Mouse (Mus musculus): ENCODE data around the gene Tmem170. TPM values are rescaled to one million over a fixed set of nuclear protein-coding genes. Genes with fewer than 3 reads are reported as not detected.
"Not testable (repeated sequence)": the region's sequence is repeated elsewhere in the genome, so short reads cannot be mapped to it uniquely, and the experiment has no call there.

The Tmem170 gene
- polyA plus RNA-seq, 1 experiment from 2014 or later: 8.0 TPM

DNA sequence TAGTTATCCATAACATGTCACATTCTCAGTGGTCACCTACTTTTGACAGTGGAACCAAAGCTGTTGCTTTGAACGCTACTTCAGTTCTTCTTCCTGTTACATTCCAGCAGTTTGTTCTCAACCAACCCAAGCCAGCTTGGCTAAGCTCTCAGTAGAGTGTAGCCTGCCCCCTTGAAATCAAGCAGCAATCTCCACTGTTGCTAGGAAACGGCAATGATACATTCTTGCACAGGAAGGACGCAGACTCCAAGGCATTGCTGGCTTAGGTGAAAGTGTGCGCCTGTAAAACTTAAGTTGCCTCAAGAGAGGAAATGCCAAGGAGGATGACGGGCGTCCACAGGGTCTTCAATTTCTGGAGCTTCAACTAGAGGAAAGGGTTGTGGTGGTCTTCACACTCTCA, 10.7 kb downstream of the Tmem170 start:
- WGBS: 89% methylated on average over 6 of the region's 6 CpGs
- H3K27ac ChIP-seq (ENCODE audit: low read depth, low read length): no peak overlapping the region
- H3K4me1 ChIP-seq (replicated peaks; ENCODE audit: control insufficient read depth, insufficient read depth, low read length): no peaks in the 10 kb centered on the region

GRCm38 (mm10) chr8:111865130-111865852, 11.3 kb downstream of the Tmem170 start:
- Histone ChIP-seq H3K4me2 (no peak overlapping the region), H3K36me3 (ENCODE audit: control insufficient read depth, insufficient read depth, low read length) (peaks cover 5% of the 10 kb centered on the region; the same call in 1 of the 2 replicates), H3K4me3 (ENCODE audit: low read depth, low read length) (no peak overlapping the region), H3K4me1 (replicated peaks; ENCODE audit: control insufficient read depth, insufficient read depth, low read length) (no peaks in the 10 kb centered on the region), H3K27me3 (replicated peaks; ENCODE audit: control insufficient read depth, insufficient read depth, low read length) (no peaks in the 10 kb centered on the region), H3K27ac (ENCODE audit: low read depth, low read length) (no peak overlapping the region), H3K9ac (ENCODE audit: low read depth, low read length) (no peak overlapping the region), H3K9me3 (ENCODE audit: control insufficient read depth, low read length) (no peaks in the 10 kb centered on the region)
- no peak for ATAC-seq (replicated peaks; ENCODE audit: low FRiP score)
- DNase-seq (ENCODE audit: low spot score): no peak
- WGBS: 80% methylated on average over 8 of the region's 8 CpGs

More for the DNA sequence above, 10.7 kb downstream of the Tmem170 start:
- Histone ChIP-seq H3K9ac (ENCODE audit: low read depth, low read length) (no peak overlapping the region), H3K36me3 (ENCODE audit: control insufficient read depth, insufficient read depth, low read length) (peaks cover 5% of the 10 kb centered on the region; the same call in 1 of the 2 replicates), H3K27me3 (replicated peaks; ENCODE audit: control insufficient read depth, insufficient read depth, low read length) (no peaks in the 10 kb centered on the region), H3K9me3 (ENCODE audit: control insufficient read depth, low read length) (no peaks in the 10 kb centered on the region), H3K4me3 (ENCODE audit: low read depth, low read length) (no peak overlapping the region), H3K4me2 (no peak overlapping the region)
- DNase-seq (ENCODE audit: low spot score): no peak
- no peak for ATAC-seq (replicated peaks; ENCODE audit: low FRiP score)

DNA sequence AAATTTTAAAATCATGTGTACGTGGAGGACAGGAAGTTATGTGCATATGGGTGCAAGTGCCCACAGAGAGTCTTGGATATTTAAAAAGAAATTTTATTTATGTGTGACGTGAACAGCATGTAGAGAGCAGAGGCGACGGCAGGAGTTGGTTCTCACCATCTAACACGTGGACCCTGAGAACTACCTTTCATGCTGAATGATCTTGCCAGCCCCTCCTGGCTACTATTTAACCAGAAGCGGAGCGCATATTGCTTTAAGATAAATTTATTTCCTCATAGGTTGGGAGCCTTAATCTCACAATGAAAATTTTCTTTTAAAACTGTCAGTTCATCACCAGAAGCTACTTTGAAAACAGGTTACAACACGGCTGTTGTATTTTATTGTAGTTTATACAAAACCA, 11.9 kb downstream of the Tmem170 start:
- WGBS: 83% methylated on average over 8 of the region's 8 CpGs
- ATAC-seq (replicated peaks; ENCODE audit: low FRiP score): no peak
- H3K27ac ChIP-seq (ENCODE audit: low read depth, low read length): no peak overlapping the region

DNA sequence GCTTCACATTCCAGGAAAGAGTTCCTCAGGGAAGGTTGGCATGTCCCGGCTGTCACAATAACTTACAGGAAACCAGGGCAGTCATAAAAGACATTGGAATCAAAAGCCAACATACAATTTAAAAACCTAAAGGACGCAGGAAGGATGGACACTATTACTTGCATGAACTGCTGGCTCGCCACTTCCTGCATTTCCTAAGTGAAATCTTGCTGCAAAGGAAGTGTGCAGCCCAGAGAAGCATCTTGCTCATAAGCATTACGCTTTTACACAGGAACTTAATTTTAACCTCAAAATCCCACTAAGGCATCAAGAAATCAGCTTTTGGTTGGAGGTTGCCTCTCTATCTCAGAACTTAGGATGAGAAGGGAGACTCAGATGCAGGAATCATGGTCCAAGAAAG, 13.3 kb downstream of the Tmem170 start:
- H3K27me3 ChIP-seq (replicated peaks; ENCODE audit: control insufficient read depth, insufficient read depth, low read length): no peaks in the 10 kb centered on the region
- H3K27ac ChIP-seq (ENCODE audit: low read depth, low read length): no peak overlapping the region
- 60% methylated on average over 4 of the region's 4 CpGs for WGBS
- no peak for DNase-seq (ENCODE audit: low spot score)
- H3K4me1 ChIP-seq (replicated peaks; ENCODE audit: control insufficient read depth, insufficient read depth, low read length): no peaks in the 10 kb centered on the region
- H3K4me2 ChIP-seq: no peak overlapping the region
- peaks cover 5% of the 10 kb centered on the region; the same call in 1 of the 2 replicates for H3K36me3 ChIP-seq (ENCODE audit: control insufficient read depth, insufficient read depth, low read length)
- H3K9me3 ChIP-seq (ENCODE audit: control insufficient read depth, low read length): no peaks in the 10 kb centered on the region
- no peak overlapping the region for H3K9ac ChIP-seq (ENCODE audit: low read depth, low read length)
- no peak for ATAC-seq (replicated peaks; ENCODE audit: low FRiP score)
- H3K4me3 ChIP-seq (ENCODE audit: low read depth, low read length): no peak overlapping the region

More for the DNA sequence above, 11.9 kb downstream of the Tmem170 start:
- DNase-seq (ENCODE audit: low spot score): no peak
- no peak overlapping the region for H3K4me2 ChIP-seq
- no peak overlapping the region for H3K4me3 ChIP-seq (ENCODE audit: low read depth, low read length)
- no peaks in the 10 kb centered on the region for H3K27me3 ChIP-seq (replicated peaks; ENCODE audit: control insufficient read depth, insufficient read depth, low read length)
- no peaks in the 10 kb centered on the region for H3K9me3 ChIP-seq (ENCODE audit: control insufficient read depth, low read length)
- H3K9ac ChIP-seq (ENCODE audit: low read depth, low read length): no peak overlapping the region
- no peaks in the 10 kb centered on the region for H3K4me1 ChIP-seq (replicated peaks; ENCODE audit: control insufficient read depth, insufficient read depth, low read length)
- peaks cover 5% of the 10 kb centered on the region; the same call in 1 of the 2 replicates for H3K36me3 ChIP-seq (ENCODE audit: control insufficient read depth, insufficient read depth, low read length)

GRCm38 (mm10) chr8:111855977-111856376, 20.6 kb downstream of the Tmem170 start:
- WGBS: 87% methylated on average over 12 of the region's 12 CpGs
- no peak for ATAC-seq (replicated peaks; ENCODE audit: low FRiP score)
- H3K36me3 ChIP-seq (ENCODE audit: control insufficient read depth, insufficient read depth, low read length): no peaks in the 10 kb centered on the region; the same call in 1 of the 2 replicates
- H3K4me2 ChIP-seq: no peak overlapping the region
- no peak overlapping the region for H3K9ac ChIP-seq (ENCODE audit: low read depth, low read length)
- H3K27me3 ChIP-seq (replicated peaks; ENCODE audit: control insufficient read depth, insufficient read depth, low read length): no peaks in the 10 kb centered on the region
- no peaks in the 10 kb centered on the region for H3K9me3 ChIP-seq (ENCODE audit: control insufficient read depth, low read length)
- no peak for DNase-seq (ENCODE audit: low spot score)
- no peak overlapping the region for H3K27ac ChIP-seq (ENCODE audit: low read depth, low read length)
- H3K4me3 ChIP-seq (ENCODE audit: low read depth, low read length): no peak overlapping the region
- H3K4me1 ChIP-seq (replicated peaks; ENCODE audit: control insufficient read depth, insufficient read depth, low read length): peaks cover 15% of the 10 kb centered on the region

DNA sequence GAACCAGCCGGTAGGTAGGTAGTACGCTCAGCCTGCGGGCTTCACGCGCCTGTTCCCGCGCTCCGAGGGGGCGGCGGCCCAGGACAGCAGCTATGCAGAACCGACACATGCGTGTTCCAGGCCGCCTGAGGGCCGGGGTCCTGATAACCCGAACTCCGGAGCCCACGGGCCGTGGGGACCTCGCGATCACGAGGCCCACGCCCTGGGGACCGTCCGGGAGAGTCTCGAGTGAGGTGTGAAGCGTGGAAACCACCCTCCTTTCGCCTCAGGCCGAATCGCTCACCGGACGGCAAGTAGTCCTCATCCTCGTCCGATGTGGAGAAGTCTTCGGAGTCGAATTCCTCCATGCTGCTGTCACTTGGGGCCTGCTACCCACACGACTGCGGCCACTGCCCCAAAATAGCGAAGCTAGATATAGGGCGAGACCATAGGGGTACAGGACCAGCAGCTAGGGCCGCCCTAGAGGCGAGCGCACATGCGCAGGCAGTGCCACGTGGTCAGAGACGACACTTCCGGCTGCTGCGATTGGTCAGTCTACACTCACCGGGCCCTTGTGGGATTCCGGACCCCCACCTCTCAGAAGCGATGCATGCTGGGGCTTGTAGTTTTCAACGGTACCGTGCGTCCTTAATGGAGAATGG, 22.6 kb downstream of the Tmem170 start, which contains the start of gene Cfdp1:
Gene Cfdp1 (minus strand): TSS at position 431 of the 641 bp plus-strand sequence.
- WGBS: under 1% methylated on average over 53 of the region's 53 CpGs
- peak within 1 kb of the TSS; percentile 30; the same call in 1 of the 2 replicates for H3K27ac ChIP-seq (ENCODE audit: low read depth, low read length)
- peak; percentile 100 for ATAC-seq (replicated peaks; ENCODE audit: low FRiP score)
- H3K9ac ChIP-seq (ENCODE audit: low read depth, low read length): peak within 1 kb of the TSS; percentile 89
- no peaks in the 10 kb centered on the region for H3K9me3 ChIP-seq (ENCODE audit: control insufficient read depth, low read length)
- H3K4me3 ChIP-seq (ENCODE audit: low read depth, low read length): peak within 1 kb of the TSS; percentile 84
- peak within 1 kb of the TSS; percentile 96 for H3K4me2 ChIP-seq
- peak; percentile 91 for DNase-seq (ENCODE audit: low spot score)
- H3K36me3 ChIP-seq (ENCODE audit: control insufficient read depth, insufficient read depth, low read length): no peaks in the 10 kb centered on the region; the same call in 1 of the 2 replicates
- no peaks in the 10 kb centered on the region for H3K27me3 ChIP-seq (replicated peaks; ENCODE audit: control insufficient read depth, insufficient read depth, low read length)
- H3K4me1 ChIP-seq (replicated peaks; ENCODE audit: control insufficient read depth, insufficient read depth, low read length): peaks cover 16% of the 10 kb centered on the region

- Histone ChIP-seq H3K9ac (ENCODE audit: low read depth, low read length) (peak overlapping the region; percentile 89), H3K4me3 (ENCODE audit: low read depth, low read length) (peak overlapping the region; percentile 84), H3K4me2 (peak overlapping the region; percentile 96), H3K4me1 (replicated peaks; ENCODE audit: control insufficient read depth, insufficient read depth, low read length) (peaks cover 16% of the 10 kb centered on the region)
- not testable (repeated sequence) for H3K36me3 ChIP-seq (ENCODE audit: control insufficient read depth, insufficient read depth, low read length); H3K27me3 ChIP-seq (replicated peaks; ENCODE audit: control insufficient read depth, insufficient read depth, low read length); H3K9me3 ChIP-seq (ENCODE audit: control insufficient read depth, low read length); H3K27ac ChIP-seq (ENCODE audit: low read depth, low read length); ATAC-seq (replicated peaks; ENCODE audit: low FRiP score); DNase-seq (ENCODE audit: low spot score)
- 49% methylated on average over 12 of the region's 12 CpGs for WGBS
Observed at GRCm38 (mm10) chr8:111853219-111853618, 23.3 kb downstream of the Tmem170 start.

GRCm38 (mm10) chr8:111846746-111847145, 29.8 kb downstream of the Tmem170 start:
- Histone ChIP-seq H3K4me1 (replicated peaks; ENCODE audit: control insufficient read depth, insufficient read depth, low read length) (peaks cover 6% of the 10 kb centered on the region), H3K4me2 (no peak overlapping the region), H3K27me3 (replicated peaks; ENCODE audit: control insufficient read depth, insufficient read depth, low read length) (no peaks in the 10 kb centered on the region), H3K9ac (ENCODE audit: low read depth, low read length) (no peak overlapping the region), H3K4me3 (ENCODE audit: low read depth, low read length) (no peak overlapping the region), H3K9me3 (ENCODE audit: control insufficient read depth, low read length) (no peaks in the 10 kb centered on the region), H3K36me3 (ENCODE audit: control insufficient read depth, insufficient read depth, low read length) (peaks cover 7% of the 10 kb centered on the region), H3K27ac (ENCODE audit: low read depth, low read length) (no peak overlapping the region)
- WGBS: 96% methylated on average over 6 of the region's 6 CpGs
- ATAC-seq (replicated peaks; ENCODE audit: low FRiP score): no peak
- no peak for DNase-seq (ENCODE audit: low spot score)

Data from liver, embryonic 11.5 days (tissue).